Mouse (Mus musculus) hindbrain, embryonic 11.5 days (tissue): ENCODE measurements around the gene Fyttd1. TPM values are rescaled to one million over a fixed set of nuclear protein-coding genes. Genes with fewer than 3 reads are reported as not detected.

Source experiments
- ATAC-seq: fragments of 200-750 bp; cut with Nextera tagmentation; 2 replicates; pipeline ENCODE4 v1.8.0; 2017; ENCODE audit warnings: mild to moderate bottlenecking, moderate TSS enrichment, moderate library complexity; ENCODE audit not compliant: low FRiP score
- DNase-seq: peaks from one replicate; pipeline ENCODE4 v3.0.0-alpha.2; 2015; ENCODE audit warnings: low spot score
- H3K27ac ChIP-seq: fragments of 300-500 bp; sonication (generic); 2 replicates; pipeline ENCODE4 v1.5.1; 2014; ENCODE audit warnings: mild to moderate bottlenecking, low read depth, low read length
- H3K27me3 ChIP-seq: fragments of 300-500 bp; sonication (generic); 2 replicates; pipeline ENCODE4 v1.6.1; 2014; ENCODE audit warnings: mild to moderate bottlenecking, low read length, moderate library complexity, mixed read lengths; ENCODE audit not compliant: control insufficient read depth, insufficient read depth
- H3K36me3 ChIP-seq: fragments of 300-500 bp; sonication (generic); 2 replicates; pipeline ENCODE4 v1.6.1; 2014; ENCODE audit warnings: mild to moderate bottlenecking, low read length, moderate library complexity, mixed read lengths; ENCODE audit not compliant: control insufficient read depth, insufficient read depth
- H3K4me1 ChIP-seq: fragments of 300-500 bp; sonication (generic); replicated peaks from 2 replicates; pipeline ENCODE4 v1.6.1; 2014; ENCODE audit warnings: low read length, mixed read lengths; ENCODE audit not compliant: control insufficient read depth, insufficient read depth
- H3K4me2 ChIP-seq: fragments of 300-500 bp; sonication (generic); replicated peaks from 2 replicates; pipeline ENCODE4 v1.6.1; 2014; ENCODE audit warnings: mild to moderate bottlenecking, low read depth, low read length
- H3K4me3 ChIP-seq: fragments of 300-500 bp; sonication (generic); 2 replicates; pipeline ENCODE4 v1.5.1; 2014; ENCODE audit warnings: low read depth, low read length
- H3K9ac ChIP-seq: fragments of 300-500 bp; sonication (generic); 2 replicates; pipeline ENCODE4 v1.6.1; 2014; ENCODE audit warnings: low read depth, low read length
- H3K9me3 ChIP-seq: fragments of 300-500 bp; sonication (generic); 2 replicates; pipeline ENCODE4 v1.6.1; 2016; ENCODE audit warnings: low read length; ENCODE audit not compliant: control insufficient read depth
- WGBS: fragments of 180-500 bp; shearing (Covaris S2); extraction: QIAGEN DNeasy Blood & Tissue Kit; methylation state at CpG from one replicate; pipeline ENCODE4 v1.1.7; 2014; 5-methylcytosine and 5-hydroxymethylcytosine counted together
- polyA plus RNA-seq: library from polyadenylated mRNA; unstranded; fragments of >200 nt; fragmentation: Nextera tagmentation; extraction: Ambion mirVana; gene quantifications from 2 replicates; pipeline ENCODE4 v1.2.1, GENCODE M21; 2014

The Fyttd1 gene
- polyA plus RNA-seq, 1 experiment from 2014 or later = 141 TPM

DNA sequence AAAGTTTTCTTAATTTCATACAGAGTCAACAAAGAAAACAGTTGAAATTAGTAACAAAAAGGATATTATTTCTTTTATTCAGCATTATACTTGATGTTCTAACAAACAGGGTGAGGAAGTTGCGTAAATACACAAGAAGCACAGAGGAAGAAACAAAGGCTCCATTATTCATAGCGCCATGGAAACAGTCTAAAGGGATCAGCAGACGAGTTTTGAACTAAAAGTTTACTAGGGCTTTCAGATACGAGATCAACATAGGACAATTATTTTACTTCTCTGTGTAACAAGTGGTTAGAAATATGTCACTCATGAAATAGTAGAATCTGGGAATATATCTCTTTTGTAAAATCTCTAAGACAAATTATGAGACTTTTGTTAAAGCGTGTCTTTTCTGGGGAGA lies 68.1 kb downstream of the Fyttd1 start:
- Histone ChIP-seq H3K27me3 (no peaks in the 10 kb centered on the region), H3K36me3 (no peaks in the 10 kb centered on the region), H3K9me3 (no peaks in the 10 kb centered on the region), H3K4me3 (no peak overlapping the region), H3K4me1 (no peaks in the 10 kb centered on the region), H3K27ac (no peak overlapping the region), H3K9ac (no peak overlapping the region), H3K4me2 (no peak overlapping the region)
- peak; percentile 25 for DNase-seq
- ATAC-seq = no peak
- WGBS = 57% methylated on average over 5 of the region's 5 CpGs

DNA sequence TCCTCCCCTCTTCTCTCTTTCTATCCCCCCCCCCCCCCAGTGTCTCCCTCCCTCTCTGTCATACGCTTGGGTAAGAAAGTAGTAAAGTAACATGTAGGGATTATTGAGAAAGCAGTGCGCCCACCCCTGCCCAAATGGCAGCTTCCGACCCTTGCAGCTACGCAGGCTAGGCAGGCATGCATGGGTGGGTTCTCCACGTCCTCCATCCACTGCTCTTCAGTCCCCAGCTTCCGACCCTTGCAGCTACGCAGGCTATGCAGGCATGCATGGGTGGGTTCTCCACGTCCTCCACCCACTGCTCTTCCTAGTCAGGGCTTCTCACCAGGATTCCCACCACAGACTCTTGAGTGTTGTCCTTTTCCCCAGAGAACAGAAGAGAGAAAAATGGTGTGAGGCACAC lies 70.7 kb downstream of the Fyttd1 start:
- DNase-seq = no peak
- 81% methylated on average over 8 of the region's 8 CpGs for WGBS
- no peak overlapping the region for H3K4me2 ChIP-seq

DNA sequence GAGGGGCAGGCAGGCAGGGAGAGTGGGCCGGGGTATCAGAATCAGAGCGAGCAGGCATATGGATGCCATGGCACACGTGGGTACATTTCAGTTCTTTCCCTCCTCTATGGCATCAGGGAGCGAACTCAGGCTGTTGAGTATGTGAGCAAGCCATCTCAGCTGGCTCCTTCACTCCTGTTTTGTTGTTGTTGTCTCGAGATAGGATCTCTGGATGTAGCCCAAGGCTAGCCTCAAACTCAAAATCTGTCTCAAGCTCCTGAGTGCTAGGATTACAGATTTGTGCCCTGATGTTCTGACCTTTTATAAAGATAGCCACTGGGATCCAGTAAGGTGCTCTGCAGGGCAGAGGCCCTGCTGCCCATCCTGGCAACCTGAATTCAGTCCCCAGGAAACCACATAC lies 71.4 kb downstream of the Fyttd1 start:
- no peak overlapping the region for H3K4me2 ChIP-seq

More for the DNA sequence above, 70.7 kb downstream of the Fyttd1 start:
- Histone ChIP-seq H3K4me1 (no peaks in the 10 kb centered on the region), H3K27me3 (no peaks in the 10 kb centered on the region), H3K27ac (no peak overlapping the region), H3K36me3 (no peaks in the 10 kb centered on the region), H3K9me3 (no peaks in the 10 kb centered on the region), H3K4me3 (no peak overlapping the region), H3K9ac (no peak overlapping the region)
- no peak for ATAC-seq

DNA sequence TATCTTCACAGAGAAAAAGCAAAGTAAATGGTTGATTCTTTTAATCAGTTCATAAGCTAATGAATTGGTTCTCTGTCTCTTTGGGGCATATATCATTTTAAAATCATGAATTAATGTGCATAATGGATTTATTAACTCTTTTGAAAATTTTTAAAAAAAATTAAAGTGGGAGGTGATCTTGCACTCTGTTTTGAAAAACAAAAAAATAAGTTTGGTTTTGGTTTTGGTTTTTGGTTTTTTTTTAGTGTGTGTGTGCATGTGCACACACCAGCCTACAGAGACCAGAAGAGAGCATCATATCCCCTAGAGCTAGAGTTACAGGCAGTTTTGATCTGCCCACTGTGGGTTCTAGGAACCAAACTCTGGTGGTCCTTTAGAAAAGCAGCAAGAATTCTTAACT lies 72.0 kb downstream of the Fyttd1 start:
- no peaks in the 10 kb centered on the region for H3K4me1 ChIP-seq
- DNase-seq (no peak), ATAC-seq (no peak)
- H3K27ac ChIP-seq = no peak overlapping the region
- H3K4me3 ChIP-seq = no peak overlapping the region
- no peak overlapping the region for H3K4me2 ChIP-seq
- H3K27me3 ChIP-seq = no peaks in the 10 kb centered on the region
- H3K9ac ChIP-seq = no peak overlapping the region
- no peaks in the 10 kb centered on the region for H3K36me3 ChIP-seq
- no peaks in the 10 kb centered on the region for H3K9me3 ChIP-seq

More for the DNA sequence above, 71.4 kb downstream of the Fyttd1 start:
- no peak overlapping the region for H3K27ac ChIP-seq
- H3K27me3 ChIP-seq = no peaks in the 10 kb centered on the region
- H3K9me3 ChIP-seq = no peaks in the 10 kb centered on the region
- DNase-seq (no peak), ATAC-seq (no peak)
- WGBS = 90% methylated on average over 5 of the region's 5 CpGs
- no peak overlapping the region for H3K4me3 ChIP-seq
- H3K4me1 ChIP-seq = no peaks in the 10 kb centered on the region
- no peaks in the 10 kb centered on the region for H3K36me3 ChIP-seq
- no peak overlapping the region for H3K9ac ChIP-seq

DNA sequence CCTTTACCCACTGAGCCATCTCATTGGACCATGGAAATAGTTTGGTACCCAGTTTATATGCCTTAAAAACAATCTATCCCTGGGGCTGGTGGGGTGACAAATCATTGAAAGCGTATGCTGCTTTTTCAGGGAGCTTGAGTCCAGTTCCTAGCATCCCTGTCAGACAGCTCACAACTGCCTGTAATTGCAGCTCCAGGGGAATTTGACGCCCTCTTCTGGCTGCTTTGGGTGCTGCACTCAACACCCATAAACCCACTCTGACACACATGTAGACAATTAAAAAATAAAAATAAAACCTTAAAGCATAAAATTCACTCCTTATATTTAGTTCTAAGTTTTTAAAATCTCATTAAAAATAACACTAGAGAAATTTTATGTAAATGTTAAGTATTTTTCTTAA lies 73.8 kb downstream of the Fyttd1 start:
- no peak overlapping the region for H3K4me3 ChIP-seq
- no peaks in the 10 kb centered on the region for H3K27me3 ChIP-seq
- no peak overlapping the region for H3K4me2 ChIP-seq
- no peaks in the 10 kb centered on the region for H3K9me3 ChIP-seq
- no peak overlapping the region for H3K27ac ChIP-seq
- ATAC-seq (no peak), DNase-seq (no peak)
- no peaks in the 10 kb centered on the region for H3K4me1 ChIP-seq
- 84% methylated on average over 2 of the region's 2 CpGs for WGBS
- no peaks in the 10 kb centered on the region for H3K36me3 ChIP-seq
- H3K9ac ChIP-seq = no peak overlapping the region

DNA sequence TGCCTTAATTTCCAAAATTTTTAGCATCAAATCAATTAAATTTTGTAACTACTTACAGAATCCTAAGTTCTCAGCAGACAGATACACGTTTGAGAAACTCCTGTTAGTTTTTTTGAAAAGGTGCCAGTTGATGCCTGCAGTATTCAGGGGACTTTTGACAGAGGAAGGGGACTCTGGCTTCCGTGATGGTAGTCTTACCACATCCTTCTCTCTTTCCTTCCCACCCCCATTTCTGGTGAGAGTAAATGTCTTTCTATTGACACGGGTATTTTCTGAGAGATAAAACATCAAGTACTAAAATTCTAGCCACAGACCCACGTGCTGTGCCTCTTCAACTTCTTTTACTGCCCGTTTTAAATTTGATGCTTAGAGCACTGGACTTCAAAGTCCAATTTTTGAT lies 76.5 kb downstream of the Fyttd1 start:
- Histone ChIP-seq H3K4me2 (no peak overlapping the region), H3K27me3 (no peaks in the 10 kb centered on the region), H3K27ac (no peak overlapping the region), H3K4me1 (no peaks in the 10 kb centered on the region), H3K4me3 (no peak overlapping the region), H3K36me3 (no peaks in the 10 kb centered on the region), H3K9me3 (no peaks in the 10 kb centered on the region), H3K9ac (no peak overlapping the region)
- ATAC-seq = no peak
- WGBS = 88% methylated on average over 5 of the region's 5 CpGs
- DNase-seq = no peak

DNA sequence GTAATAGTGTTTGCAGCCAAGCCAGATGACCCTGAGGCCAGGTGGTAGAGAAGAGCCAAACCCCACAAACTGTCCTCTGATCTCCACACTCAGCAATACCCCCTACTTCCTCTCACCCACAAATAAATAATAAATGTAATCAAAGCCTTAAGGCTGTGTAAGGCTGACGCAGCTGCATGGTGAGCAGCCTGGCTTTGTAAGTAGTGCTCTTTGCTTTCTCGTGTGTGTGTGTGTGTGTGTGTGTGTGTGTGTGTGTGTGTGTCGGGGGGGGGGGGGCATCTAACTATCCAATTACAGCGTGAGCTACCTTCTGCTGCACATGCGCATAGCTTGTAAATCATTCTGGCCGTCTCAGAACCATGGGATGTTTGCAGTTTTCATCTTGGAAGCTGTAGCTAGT lies 77.0 kb downstream of the Fyttd1 start:
- DNase-seq (no peak), ATAC-seq (no peak)
- no peak overlapping the region for H3K27ac ChIP-seq
- no peak overlapping the region for H3K9ac ChIP-seq
- no peaks in the 10 kb centered on the region for H3K9me3 ChIP-seq
- H3K4me1 ChIP-seq = no peaks in the 10 kb centered on the region
- WGBS = 72% methylated on average over 6 of the region's 6 CpGs
- no peaks in the 10 kb centered on the region for H3K27me3 ChIP-seq
- no peak overlapping the region for H3K4me2 ChIP-seq
- H3K36me3 ChIP-seq = no peaks in the 10 kb centered on the region
- no peak overlapping the region for H3K4me3 ChIP-seq

DNA sequence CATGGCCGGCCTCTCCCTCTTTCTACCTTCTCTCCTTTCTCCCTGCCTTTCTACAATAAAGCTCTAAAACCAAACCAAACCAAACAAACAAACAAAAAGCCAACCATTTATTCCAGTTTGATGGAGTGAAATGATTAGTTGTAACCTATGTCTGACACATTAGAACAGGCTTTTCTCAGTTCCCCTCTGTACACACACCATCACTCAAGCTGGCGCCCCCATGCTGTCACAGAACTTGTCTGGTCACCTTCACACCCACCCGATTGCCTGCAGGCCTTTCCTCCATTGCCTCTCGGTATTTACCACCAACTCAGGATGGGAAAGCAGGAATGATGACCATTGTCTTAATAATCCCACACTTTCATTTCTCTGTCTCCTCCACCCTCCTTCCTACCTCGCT lies 79.6 kb downstream of the Fyttd1 start:
- 64% methylated on average over 5 of the region's 5 CpGs for WGBS
- no peak overlapping the region for H3K27ac ChIP-seq
- no peak for ATAC-seq
- no peak overlapping the region for H3K4me2 ChIP-seq
- no peaks in the 10 kb centered on the region for H3K4me1 ChIP-seq
- H3K9ac ChIP-seq = no peak overlapping the region
- H3K27me3 ChIP-seq = no peaks in the 10 kb centered on the region
- 0 out of 2 replicates have a peak, but pooled peaks cover 2% of the 10 kb centered on the region for H3K36me3 ChIP-seq
- no peaks in the 10 kb centered on the region for H3K9me3 ChIP-seq
- H3K4me3 ChIP-seq = no peak overlapping the region
- DNase-seq = no peak
